Mouse (Mus musculus): Measurements from ENCODE around the gene Capn5. TPM values are rescaled to one million over a fixed set of nuclear protein-coding genes. Genes with fewer than 3 reads are reported as not detected.

The Capn5 gene
- polyA plus RNA-seq, 1 experiment: 21.4 TPM

DNA sequence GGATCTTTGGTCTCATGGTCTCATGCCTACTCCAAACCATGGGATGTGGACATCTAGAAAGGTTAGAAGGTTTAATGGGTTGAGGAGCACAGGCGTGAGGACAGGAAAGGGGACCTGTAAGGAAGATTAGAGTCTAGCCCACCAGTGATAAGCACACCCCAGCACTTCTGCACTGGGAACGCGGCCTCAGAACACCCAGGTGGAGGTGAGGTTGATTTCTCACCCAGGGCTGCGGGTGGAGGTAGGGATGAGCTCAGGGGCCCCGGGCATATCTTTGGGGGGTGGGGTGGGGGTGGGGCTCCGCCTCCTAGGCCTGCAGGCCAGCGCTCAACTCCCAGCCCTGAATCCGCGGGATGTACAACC is 527 bp downstream of the Capn5 start:
- Histone ChIP-seq H3K27me3 (ENCODE audit: control insufficient read depth, insufficient read depth, low read length) (no peaks in the 10 kb centered on the region), H3K27ac (ENCODE audit: control insufficient read depth, insufficient read depth, low read length) (no peak overlapping the region), H3K36me3 (ENCODE audit: control insufficient read depth, insufficient read depth, low read length) (no peaks in the 10 kb centered on the region), H3K4me3 (ENCODE audit: control insufficient read depth, insufficient read depth, low read length) (peak overlapping the region; percentile 92), H3K4me1 (replicated peaks; ENCODE audit: control insufficient read depth, insufficient read depth, low read length) (peaks cover 40% of the 10 kb centered on the region)
- TF ChIP-seq POLR2A (IDR thresholded peaks at IDR 0.05; ENCODE audit: control insufficient read depth, extremely low read depth, insufficient read depth, low read length, poor library complexity) (no peak), CTCF (IDR thresholded peaks at IDR 0.05; ENCODE audit: borderline replicate concordance, control insufficient read depth, extremely low read depth, insufficient read depth, low read length, poor library complexity) (no peak)
- no peak for DNase-seq
- 2% methylated on average over 9 of the region's 9 CpGs for WGBS

DNA sequence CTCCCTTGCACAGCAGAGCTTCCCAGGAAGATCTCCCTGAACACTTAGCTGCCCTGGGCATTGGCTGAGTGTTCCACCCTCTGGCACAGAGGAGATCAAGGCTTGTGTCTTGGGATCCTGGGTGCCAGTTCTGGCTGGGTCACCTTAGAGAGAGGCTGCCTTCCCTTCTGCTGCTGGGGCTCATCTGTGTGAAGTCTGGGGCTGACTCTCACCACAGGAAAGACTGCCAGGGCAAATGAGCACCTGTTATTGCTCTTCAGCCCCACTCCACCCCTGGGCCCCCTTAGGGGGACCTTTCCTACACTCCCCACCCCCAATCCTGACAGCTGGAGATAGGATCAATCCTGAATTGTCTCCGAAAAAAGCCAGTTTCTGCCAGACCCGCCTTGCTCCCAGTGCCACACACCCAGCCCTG is 996 bp downstream of the Capn5 start:
- no peaks in the 10 kb centered on the region for H3K27me3 ChIP-seq (ENCODE audit: control insufficient read depth, insufficient read depth, low read length)
- WGBS: 15% methylated on average over 2 of the region's 2 CpGs
- H3K36me3 ChIP-seq (ENCODE audit: control insufficient read depth, insufficient read depth, low read length): no peaks in the 10 kb centered on the region
- peaks cover 40% of the 10 kb centered on the region for H3K4me1 ChIP-seq (replicated peaks; ENCODE audit: control insufficient read depth, insufficient read depth, low read length)
- TF ChIP-seq POLR2A (IDR thresholded peaks at IDR 0.05; ENCODE audit: control insufficient read depth, extremely low read depth, insufficient read depth, low read length, poor library complexity) (no peak), CTCF (IDR thresholded peaks at IDR 0.05; ENCODE audit: borderline replicate concordance, control insufficient read depth, extremely low read depth, insufficient read depth, low read length, poor library complexity) (no peak)
- no peak for DNase-seq
- H3K27ac ChIP-seq (ENCODE audit: control insufficient read depth, insufficient read depth, low read length): peak overlapping the region; percentile 65; the same call in 1 of the 2 replicates
- peak overlapping the region; percentile 10; the same call in 1 of the 2 replicates for H3K4me3 ChIP-seq (ENCODE audit: control insufficient read depth, insufficient read depth, low read length)

DNA sequence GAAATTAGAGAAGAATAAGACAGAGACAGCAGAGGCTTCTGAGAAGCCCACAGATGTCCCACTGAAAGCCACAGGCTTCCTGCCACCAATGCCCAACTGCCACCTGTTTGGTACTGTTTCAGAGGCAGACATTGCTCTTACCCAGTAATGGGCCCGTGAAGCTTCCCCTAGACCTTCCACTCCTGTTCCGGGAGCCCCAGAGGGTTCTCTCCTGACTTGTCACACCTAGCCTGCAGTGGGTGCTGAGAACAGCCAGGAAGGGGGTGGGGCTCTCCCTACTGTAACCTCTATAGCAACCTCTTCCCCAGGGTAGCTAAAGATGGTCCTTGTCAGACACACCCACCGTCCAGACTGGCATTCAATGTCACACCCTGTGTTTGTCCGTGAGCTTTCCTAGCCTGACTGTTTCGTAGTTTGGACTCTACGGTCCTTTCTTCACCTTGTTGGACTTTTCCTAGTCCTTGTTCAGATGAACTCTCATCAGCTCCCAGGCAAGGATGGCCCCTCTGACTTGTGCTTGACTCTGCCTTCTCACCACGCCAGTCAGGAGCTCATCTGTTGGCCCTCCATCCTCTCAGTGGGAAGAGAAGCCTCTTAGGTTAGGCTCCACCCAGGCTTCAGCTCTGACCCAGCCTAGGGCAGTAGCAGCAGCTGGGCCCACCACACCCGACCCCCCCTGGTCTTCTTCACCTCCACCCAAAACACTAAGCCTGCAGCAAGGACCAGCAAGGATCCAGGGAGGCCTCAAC is 1.6 kb downstream of the Capn5 start:
- Histone ChIP-seq H3K36me3 (ENCODE audit: control insufficient read depth, insufficient read depth, low read length) (no peaks in the 10 kb centered on the region), H3K4me1 (replicated peaks; ENCODE audit: control insufficient read depth, insufficient read depth, low read length) (peaks cover 42% of the 10 kb centered on the region), H3K4me3 (ENCODE audit: control insufficient read depth, insufficient read depth, low read length) (peak overlapping the region; percentile 10; the same call in 1 of the 2 replicates), H3K27ac (ENCODE audit: control insufficient read depth, insufficient read depth, low read length) (peak overlapping the region; percentile 65), H3K27me3 (ENCODE audit: control insufficient read depth, insufficient read depth, low read length) (no peaks in the 10 kb centered on the region)
- WGBS: 24% methylated on average over 8 of the region's 8 CpGs
- no peak for TF ChIP-seq POLR2A (IDR thresholded peaks at IDR 0.05; ENCODE audit: control insufficient read depth, extremely low read depth, insufficient read depth, low read length, poor library complexity)
- no peak for TF ChIP-seq CTCF (IDR thresholded peaks at IDR 0.05; ENCODE audit: borderline replicate concordance, control insufficient read depth, extremely low read depth, insufficient read depth, low read length, poor library complexity)
- peak; percentile 48 for DNase-seq

DNA sequence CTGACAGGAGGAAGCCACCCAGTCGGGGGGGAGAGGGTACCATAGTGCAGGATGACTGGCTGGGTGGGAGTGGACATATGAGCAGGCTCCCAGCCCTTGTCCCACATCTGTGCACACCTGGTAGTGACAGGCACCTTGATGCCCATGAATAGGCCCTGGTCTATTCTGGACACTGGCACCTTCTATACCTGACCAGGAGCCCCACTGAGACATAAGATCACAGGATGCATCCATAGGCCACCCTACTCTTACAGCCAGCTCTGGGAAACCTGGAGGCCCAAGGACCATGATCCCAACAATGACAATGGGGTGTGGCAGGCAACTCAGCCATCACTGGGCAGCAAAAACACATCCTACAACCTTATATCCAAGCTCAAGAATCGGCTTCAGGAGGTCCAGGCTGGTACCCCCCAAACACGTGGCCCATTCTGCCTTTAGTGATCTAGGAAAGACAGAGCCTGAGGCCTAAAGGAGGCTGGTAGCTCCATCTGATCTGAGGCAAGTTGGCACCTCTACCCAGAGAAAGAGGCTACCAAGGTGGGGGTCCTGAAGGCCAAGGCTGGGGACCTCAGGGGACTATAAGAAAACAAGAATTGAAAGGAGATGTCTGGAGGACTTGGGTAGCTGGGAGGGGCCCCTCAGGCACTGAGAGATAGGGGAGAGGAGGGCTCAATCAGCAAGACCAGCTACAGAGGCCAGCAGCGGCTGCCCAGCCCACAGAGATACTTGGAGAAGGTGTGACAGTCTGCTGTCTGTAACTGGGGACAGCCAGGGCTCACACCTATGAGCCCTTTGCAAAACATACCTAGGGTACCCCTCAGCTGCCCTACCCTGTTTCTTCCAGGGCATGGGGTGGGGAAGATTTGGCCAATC is 3.0 kb downstream of the Capn5 start:
- TF ChIP-seq CTCF (IDR thresholded peaks at IDR 0.05; ENCODE audit: borderline replicate concordance, control insufficient read depth, extremely low read depth, insufficient read depth, low read length, poor library complexity) (no peak), POLR2A (IDR thresholded peaks at IDR 0.05; ENCODE audit: control insufficient read depth, extremely low read depth, insufficient read depth, low read length, poor library complexity) (no peak)
- peaks cover 47% of the 10 kb centered on the region for H3K4me1 ChIP-seq (replicated peaks; ENCODE audit: control insufficient read depth, insufficient read depth, low read length)
- H3K27ac ChIP-seq (ENCODE audit: control insufficient read depth, insufficient read depth, low read length): no peak overlapping the region
- H3K27me3 ChIP-seq (ENCODE audit: control insufficient read depth, insufficient read depth, low read length): no peaks in the 10 kb centered on the region
- H3K36me3 ChIP-seq (ENCODE audit: control insufficient read depth, insufficient read depth, low read length): no peaks in the 10 kb centered on the region
- no peak for DNase-seq
- 85% methylated on average over 4 of the region's 4 CpGs for WGBS
- H3K4me3 ChIP-seq (ENCODE audit: control insufficient read depth, insufficient read depth, low read length): no peak overlapping the region

GRCm38 (mm10) chr7:98173408-98173807 is 4.7 kb downstream of the Capn5 start:
- H3K27ac ChIP-seq (ENCODE audit: control insufficient read depth, insufficient read depth, low read length): no peak overlapping the region
- no peaks in the 10 kb centered on the region for H3K36me3 ChIP-seq (ENCODE audit: control insufficient read depth, insufficient read depth, low read length)
- peaks cover 43% of the 10 kb centered on the region for H3K4me1 ChIP-seq (replicated peaks; ENCODE audit: control insufficient read depth, insufficient read depth, low read length)
- H3K27me3 ChIP-seq (ENCODE audit: control insufficient read depth, insufficient read depth, low read length): no peaks in the 10 kb centered on the region
- no peak for TF ChIP-seq POLR2A (IDR thresholded peaks at IDR 0.05; ENCODE audit: control insufficient read depth, extremely low read depth, insufficient read depth, low read length, poor library complexity)
- no peak for TF ChIP-seq CTCF (IDR thresholded peaks at IDR 0.05; ENCODE audit: borderline replicate concordance, control insufficient read depth, extremely low read depth, insufficient read depth, low read length, poor library complexity)
- no peak for DNase-seq
- no peak overlapping the region for H3K4me3 ChIP-seq (ENCODE audit: control insufficient read depth, insufficient read depth, low read length)
- 27% methylated on average over 4 of the region's 4 CpGs for WGBS

DNA sequence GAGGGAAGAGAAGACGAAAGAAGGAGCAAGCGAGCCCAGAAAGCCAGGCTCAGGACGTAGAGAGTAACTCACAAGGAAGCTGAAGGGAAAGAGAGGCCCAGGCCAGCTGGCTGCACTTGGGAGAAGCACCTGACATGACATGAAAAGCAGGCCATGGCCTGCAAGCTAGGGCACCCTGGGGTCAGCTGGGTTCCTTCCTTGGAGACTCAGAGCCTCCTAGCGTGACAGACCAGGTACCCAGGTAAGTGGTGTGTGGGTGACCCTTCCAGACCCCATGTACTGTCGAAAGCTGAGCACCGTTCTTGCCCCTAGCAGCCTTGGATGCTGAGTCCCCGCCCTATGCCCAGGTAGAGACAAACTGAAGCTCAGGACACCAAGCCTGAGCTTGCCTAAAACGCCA is 5.4 kb downstream of the Capn5 start:
- TF ChIP-seq CTCF (IDR thresholded peaks at IDR 0.05; ENCODE audit: borderline replicate concordance, control insufficient read depth, extremely low read depth, insufficient read depth, low read length, poor library complexity) (no peak), POLR2A (IDR thresholded peaks at IDR 0.05; ENCODE audit: control insufficient read depth, extremely low read depth, insufficient read depth, low read length, poor library complexity) (no peak)
- H3K4me1 ChIP-seq (replicated peaks; ENCODE audit: control insufficient read depth, insufficient read depth, low read length): peaks cover 41% of the 10 kb centered on the region
- H3K27me3 ChIP-seq (ENCODE audit: control insufficient read depth, insufficient read depth, low read length): no peaks in the 10 kb centered on the region
- no peaks in the 10 kb centered on the region for H3K36me3 ChIP-seq (ENCODE audit: control insufficient read depth, insufficient read depth, low read length)
- DNase-seq: no peak
- H3K27ac ChIP-seq (ENCODE audit: control insufficient read depth, insufficient read depth, low read length): peak overlapping the region; percentile 23; the same call in 1 of the 2 replicates
- WGBS: 90% methylated on average over 8 of the region's 8 CpGs
- H3K4me3 ChIP-seq (ENCODE audit: control insufficient read depth, insufficient read depth, low read length): no peak overlapping the region
